24 mouse cellular contexts compared by ENCODE assay signal in genomic region chr15:80146153-80146552, GRCm38 (mm10). TPM values are rescaled to one million over a fixed set of nuclear protein-coding genes. Genes with fewer than 3 reads are reported as not detected.
DNase-seq lines count a peak whose midpoint lies in the region; ATAC-seq lines count a peak whose summit lies in the region.
"Had no signal": no experiment of that assay in that cellular context is flagged by ENCODE, and none has a peak within 500 bp of the region (broad histone marks: within the 10 kb centered on the region; RNA-seq: fewer than 3 reads in every experiment).

No protein-coding gene starts in this region.

- H3K27ac ChIP-seq in heart, embryonic 11.5 days (ENCODE audit: low read depth, low read length), result no peak overlapping the region
- no peak overlapping the region for H3K27ac ChIP-seq in liver, embryonic 13.5 days
- H3K27ac ChIP-seq: forebrain, embryonic 10.5 days; heart, adult 2 months; limb, embryonic 10.5 days; liver, embryonic 14.5 days; lung, embryonic 15.5 days; macrophage; neural tube, embryonic 13.5 days had no signal

- H3K4me1 ChIP-seq in heart, embryonic 11.5 days (ENCODE audit: control insufficient read depth, insufficient read depth, low read length), result peaks cover 15% of the 10 kb centered on the region
- peaks cover 26% of the 10 kb centered on the region for H3K4me1 ChIP-seq in liver, embryonic 13.5 days (replicated peaks)
- H3K4me1 ChIP-seq: lung, embryonic 15.5 days had no signal

- 0 out of 2 replicates have a peak, but pooled peaks cover 3% of the 10 kb centered on the region for H3K9me3 ChIP-seq in heart, embryonic 11.5 days (replicated peaks; ENCODE audit: control insufficient read depth, low read length)
- 0 out of 2 replicates have a peak, but pooled peaks cover 5% of the 10 kb centered on the region for H3K9me3 ChIP-seq in liver, embryonic 13.5 days (replicated peaks)
- H3K9me3 ChIP-seq: limb, embryonic 10.5 days; lung, embryonic 15.5 days had no signal

- WGBS in heart, embryonic 11.5 days (ENCODE audit: insufficient replicate concordance), result 39% methylated on average over 6 of the region's 6 CpGs
- WGBS in liver, embryonic 13.5 days (ENCODE audit: insufficient replicate concordance), result 37% methylated on average over 6 of the region's 6 CpGs

- 0 out of 2 replicates have a peak overlapping the region, but pooled peaks have one; percentile 39 for H3K9ac ChIP-seq in heart, embryonic 11.5 days (ENCODE audit: low read depth, low read length)
- no peak overlapping the region for H3K9ac ChIP-seq in liver, embryonic 13.5 days
- H3K9ac ChIP-seq: liver, embryonic 14.5 days; lung, embryonic 15.5 days; neural tube, embryonic 13.5 days had no signal

- H3K4me2 ChIP-seq in heart, embryonic 11.5 days, result no peak overlapping the region
- no peak overlapping the region for H3K4me2 ChIP-seq in liver, embryonic 13.5 days
- H3K4me2 ChIP-seq: lung, embryonic 15.5 days; neural tube, embryonic 13.5 days had no signal

- ATAC-seq in heart, embryonic 11.5 days (replicated peaks; ENCODE audit: insufficient number of reproducible peaks, low FRiP score, low TSS enrichment), result no peak
- ATAC-seq in liver, embryonic 13.5 days (ENCODE audit: low read depth), result peak; percentile 39; the same call in 1 of the 2 replicates
- ATAC-seq in megakaryocyte progenitor cell, adult 5-6 weeks (replicated peaks; ENCODE audit: poor library complexity), result 0 out of 2 replicates have a peak, but pooled peaks have one; percentile 11
- ATAC-seq: Patski had no signal

- no peak overlapping the region for H3K4me3 ChIP-seq in heart, embryonic 11.5 days (ENCODE audit: low read depth, low read length)
- no peak overlapping the region for H3K4me3 ChIP-seq in liver, embryonic 13.5 days (replicated peaks)
- H3K4me3 ChIP-seq: forebrain, embryonic 10.5 days; heart, adult 2 months; limb, embryonic 10.5 days; lung, embryonic 15.5 days; neural tube, embryonic 13.5 days had no signal

- no peak for DNase-seq in heart, adult 8-10 months (ENCODE audit: low spot score)
- DNase-seq in liver, embryonic 13.5 days, result no peak
- no peak for DNase-seq in liver
- peak; percentile 35 for DNase-seq in MN1 (ENCODE audit: low spot score)
- no peak for DNase-seq in frontal cortex, postnatal 14 days (ENCODE audit: low spot score in 2 of 2)
- DNase-seq: cerebellum, adult 11-12 months; cerebellum, postnatal 14 days; gastrocnemius, postnatal 14 days; heart, adult 2 months; kidney, adult 8-10 months; kidney, postnatal 36 days; layer of hippocampus, adult 9-11 months; right cerebral cortex, adult 18-20 months; thymus, postnatal 25 days had no signal

- H3K27me3 ChIP-seq in heart, embryonic 11.5 days (ENCODE audit: control insufficient read depth, insufficient read depth, low read length), result no peaks in the 10 kb centered on the region
- no peaks in the 10 kb centered on the region for H3K27me3 ChIP-seq in liver, embryonic 13.5 days
- H3K27me3 ChIP-seq: lung, embryonic 15.5 days; neural tube, embryonic 13.5 days; Patski had no signal

- H3K36me3 ChIP-seq in heart, embryonic 11.5 days (ENCODE audit: control insufficient read depth, insufficient read depth, low read length), result peaks cover 17% of the 10 kb centered on the region
- peaks cover 70% of the 10 kb centered on the region for H3K36me3 ChIP-seq in liver, embryonic 13.5 days

RNA-seq across cellular contexts. Expression of gene Tab1, which starts 13.2 kb away (rescaled TPM):
- polyA plus RNA-seq in heart, embryonic 11.5 days (2014; fragmentation: Nextera tagmentation; extraction: Ambion mirVana), result 18.8 and 25.1 TPM in 2 replicates
- total RNA-seq in heart, adult 8-10 months (2022), result 10 to 100 TPM; 17.7 to 24.7 (median 23.3) TPM
- polyA plus RNA-seq in liver, embryonic 13.5 days (2015; fragmentation: Nextera tagmentation; extraction: Ambion mirVana), result 12.5 and 12.9 TPM in 2 replicates
- total RNA-seq in megakaryocyte progenitor cell, adult 5-6 weeks (2015), result 4.0 and 6.0 TPM in 2 replicates
- 15.7 and 19.2 TPM in 2 replicates for total RNA-seq in megakaryocyte progenitor cell, adult 5-6 weeks (2017)

RNA-seq across cellular contexts. Expression of gene Mgat3, which starts 27.4 kb away (rescaled TPM):
- polyA plus RNA-seq in heart, embryonic 11.5 days (2014; fragmentation: Nextera tagmentation; extraction: Ambion mirVana), result 1.8 and 2.1 TPM in 2 replicates
- 1 to 10 TPM; 2.9 to 6.2 (median 4.5) TPM for total RNA-seq in heart, adult 8-10 months (2022)
- polyA plus RNA-seq in liver, embryonic 13.5 days (2015; fragmentation: Nextera tagmentation; extraction: Ambion mirVana), result 0.44 and 0.58 TPM in 2 replicates
- not detected in 2 replicates for total RNA-seq in megakaryocyte progenitor cell, adult 5-6 weeks (2015)
- total RNA-seq in megakaryocyte progenitor cell, adult 5-6 weeks (2017), result not detected in 2 replicates
- total RNA-seq: hematopoietic stem cell, adult 5-6 weeks had no signal

RNA-seq across cellular contexts. Expression of gene Rpl3, which starts 54.5 kb away (rescaled TPM):
- polyA plus RNA-seq in heart, embryonic 11.5 days (2014; fragmentation: Nextera tagmentation; extraction: Ambion mirVana), result 861 and 879 TPM in 2 replicates
- 100 to 1,000 TPM; 125 to 157 (median 135) TPM for total RNA-seq in heart, adult 8-10 months (2022)
- 807 and 835 TPM in 2 replicates for polyA plus RNA-seq in liver, embryonic 13.5 days (2015; fragmentation: Nextera tagmentation; extraction: Ambion mirVana)
- total RNA-seq in megakaryocyte progenitor cell, adult 5-6 weeks (2015), result 2,120 and 2,179 TPM in 2 replicates
- total RNA-seq in megakaryocyte progenitor cell, adult 5-6 weeks (2017), result 3,037 and 3,138 TPM in 2 replicates

RNA-seq across cellular contexts. Expression of gene Syngr1, which starts 55.0 kb away (rescaled TPM):
- polyA plus RNA-seq in heart, embryonic 11.5 days (2014; fragmentation: Nextera tagmentation; extraction: Ambion mirVana), result 15.2 and 20.7 TPM in 2 replicates
- total RNA-seq in heart, adult 8-10 months (2022), result 100 to 1,000 TPM in 2 of 4 experiments, 10 to 100 TPM in 2; 91.7 to 111 (median 98.9) TPM
- 16.0 and 20.5 TPM in 2 replicates for polyA plus RNA-seq in liver, embryonic 13.5 days (2015; fragmentation: Nextera tagmentation; extraction: Ambion mirVana)
- total RNA-seq in megakaryocyte progenitor cell, adult 5-6 weeks (2015), result 2.1 and 3.6 TPM in 2 replicates
- 1.5 and 1.8 TPM in 2 replicates for total RNA-seq in megakaryocyte progenitor cell, adult 5-6 weeks (2017)

Comparison
In these comparisons a context has a peak if more than half of its experiments do, and no peak if none do; other contexts are left out.
1. RNA of gene Rpl3, which starts 54.5 kb away (total RNA-seq): 2,120 to 3,138 TPM in megakaryocyte progenitor cell, adult 5-6 weeks; 125 to 157 TPM in heart, adult 8-10 months; every median in the first group is over 10 times any median in the second.